Mouse (Mus musculus): ENCODE measurements around the gene Noxa1. TPM values are rescaled to one million over a fixed set of nuclear protein-coding genes. Genes with fewer than 3 reads are reported as not detected.

The Noxa1 gene
- total and polyA plus RNA-seq, 3 experiments = 5.0 to 6.4 (median 6.3) TPM

DNA sequence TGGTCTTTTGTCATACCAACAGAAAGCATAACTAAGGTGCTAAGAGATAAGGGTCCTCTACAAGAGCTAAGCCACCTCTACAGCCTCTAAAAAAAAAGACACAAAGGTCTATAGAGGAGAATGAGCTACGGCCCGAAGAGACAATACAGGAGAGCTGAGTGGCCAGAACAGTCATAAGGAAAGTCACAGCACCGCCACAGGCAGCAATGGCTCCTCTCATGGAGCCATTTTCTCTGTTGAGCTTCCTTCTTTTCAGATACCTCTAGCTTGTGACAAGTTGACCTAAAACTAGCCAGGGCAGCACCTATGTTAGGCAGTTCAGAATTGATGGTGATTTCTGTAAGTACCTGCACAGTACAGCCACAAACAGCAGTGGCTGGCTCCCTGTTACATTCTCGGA, 28.4 kb downstream of the Noxa1 start:
- H3K4me3 ChIP-seq (replicated peaks in 1 of 3; ENCODE audit: low read depth in 2 of 3, low read length in 2 of 3, poor library complexity in 1 of 3) = no peak overlapping the region
- no peaks in the 10 kb centered on the region for H3K9me3 ChIP-seq (replicated peaks; ENCODE audit: low read length)
- H3K27me3 ChIP-seq (replicated peaks) = no peaks in the 10 kb centered on the region
- in situ Hi-C loops (cut with MboI; ENCODE audit: low pct_ligation_motif_present, low pct_unique_long_range_greater_than_20kb, low sequenced_read_pairs) (no loop called here), dilution Hi-C loops (cut with MboI; ENCODE audit: extremely low pct_ligation_motif_present, extremely low pct_unique_long_range_greater_than_20kb, low sequenced_read_pairs) (no loop called here)
- peaks cover 3 to 21% of the 10 kb centered on the region in 2 experiments for H3K36me3 ChIP-seq (replicated peaks in 1 of 2; ENCODE audit: control insufficient read depth in 1 of 2, insufficient read depth in 1 of 2, low read length in 1 of 2)
- no peak overlapping the region for H3K27ac ChIP-seq (ENCODE audit: insufficient read depth, low read depth)
- peaks cover 2 to 16% of the 10 kb centered on the region in 2 experiments; a peak in 2 of 4 replicates for H3K4me1 ChIP-seq (ENCODE audit: control insufficient read depth in 1 of 2, insufficient read depth in 2 of 2)
- no peaks in the 10 kb centered on the region for H3K79me2 ChIP-seq (replicated peaks; ENCODE audit: control insufficient read depth, extremely low read depth, insufficient read depth, poor library complexity, severe bottlenecking)
- H3K9ac ChIP-seq (ENCODE audit: insufficient read depth, low read depth) = no peak overlapping the region
- DNase-seq (ENCODE audit: extremely low read depth) = peak; percentile 24
- TF ChIP-seq PAX5 (IDR thresholded peaks at IDR 0.05; ENCODE audit: low read length) (no peak), JUN (IDR thresholded peaks at IDR 0.05; ENCODE audit: insufficient read depth, low read depth, low read length) (0 out of 2 replicates have a peak, but pooled peaks have one; percentile 11), TBP (conservative IDR thresholded peaks at IDR 0.05; ENCODE audit: low read depth, low read length) (0 out of 2 replicates have a peak, but pooled peaks have one; percentile 54), IRF4 (IDR thresholded peaks at IDR 0.05; ENCODE audit: low read depth, low read length) (peak; percentile 81), EP300 (IDR thresholded peaks at IDR 0.05; ENCODE audit: low read length) (0 out of 2 replicates have a peak, but pooled peaks have one; percentile 20)
- H3K4me2 ChIP-seq (ENCODE audit: insufficient read depth, low read depth, poor library complexity, severe bottlenecking) = 0 out of 2 replicates have a peak overlapping the region, but pooled peaks have one; percentile 3

DNA sequence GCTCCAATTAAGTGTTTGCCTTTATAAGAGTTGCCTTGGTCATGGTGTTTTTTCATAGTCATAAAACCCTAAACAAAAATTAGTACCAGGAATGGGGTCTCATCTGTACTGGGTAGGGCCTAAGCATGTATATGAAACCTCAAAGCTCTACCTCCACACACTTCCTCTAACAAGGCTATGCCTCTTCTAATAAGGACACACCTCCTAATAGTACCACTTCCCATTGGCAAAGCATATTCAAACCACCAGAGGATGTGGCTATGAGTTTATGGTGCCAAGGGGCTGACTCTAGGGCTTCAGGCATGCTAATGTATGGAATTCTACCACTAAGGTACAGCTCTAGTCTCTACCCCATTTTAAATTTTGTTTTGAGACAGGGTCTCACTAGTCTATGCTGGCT, 29.4 kb downstream of the Noxa1 start:
- dilution Hi-C loops (cut with MboI; ENCODE audit: extremely low pct_ligation_motif_present, extremely low pct_unique_long_range_greater_than_20kb, low sequenced_read_pairs) (no loop called here), in situ Hi-C loops (cut with MboI; ENCODE audit: low pct_ligation_motif_present, low pct_unique_long_range_greater_than_20kb, low sequenced_read_pairs) (no loop called here)
- Histone ChIP-seq H3K9ac (ENCODE audit: insufficient read depth, low read depth) (no peak overlapping the region), H3K79me2 (replicated peaks; ENCODE audit: control insufficient read depth, extremely low read depth, insufficient read depth, poor library complexity, severe bottlenecking) (no peaks in the 10 kb centered on the region), H3K9me3 (replicated peaks; ENCODE audit: low read length) (no peaks in the 10 kb centered on the region), H3K36me3 (replicated peaks in 1 of 2; ENCODE audit: control insufficient read depth in 1 of 2, insufficient read depth in 1 of 2, low read length in 1 of 2) (peaks cover 9 to 31% of the 10 kb centered on the region in 2 experiments), H3K27me3 (replicated peaks) (no peaks in the 10 kb centered on the region), H3K4me2 (ENCODE audit: insufficient read depth, low read depth, poor library complexity, severe bottlenecking) (no peak overlapping the region), H3K4me3 (replicated peaks in 1 of 3; ENCODE audit: low read depth in 2 of 3, low read length in 2 of 3, poor library complexity in 1 of 3) (no peak overlapping the region), H3K27ac (ENCODE audit: insufficient read depth, low read depth) (no peak overlapping the region), H3K4me1 (ENCODE audit: control insufficient read depth in 1 of 2, insufficient read depth in 2 of 2) (peaks cover 2 to 16% of the 10 kb centered on the region in 2 experiments; a peak in 2 of 4 replicates)
- TF ChIP-seq CHD2 (IDR thresholded peaks at IDR 0.05; ENCODE audit: low read length) (no peak), MAFK (IDR thresholded peaks at IDR 0.05; ENCODE audit: insufficient replicate concordance, low read length) (no peak), USF1 (IDR thresholded peaks at IDR 0.05; ENCODE audit: low read depth, low read length) (no peak), PAX5 (IDR thresholded peaks at IDR 0.05; ENCODE audit: low read length) (no peak), USF2 (conservative IDR thresholded peaks at IDR 0.05; ENCODE audit: low read depth, low read length) (no peak), RCOR1 (conservative IDR thresholded peaks at IDR 0.05; ENCODE audit: low read depth, low read length) (no peak), JUN (IDR thresholded peaks at IDR 0.05; ENCODE audit: insufficient read depth, low read depth, low read length) (no peak), ZMIZ1 (IDR thresholded peaks at IDR 0.05; ENCODE audit: low read depth, low read length) (no peak), ETS1 (conservative IDR thresholded peaks at IDR 0.05; ENCODE audit: low read depth, low read length) (no peak), TBP (conservative IDR thresholded peaks at IDR 0.05; ENCODE audit: low read depth, low read length) (no peak), POLR2AphosphoS2 (IDR thresholded peaks at IDR 0.05; ENCODE audit: low read depth, low read length) (no peak), MAZ (IDR thresholded peaks at IDR 0.05; ENCODE audit: low read depth, low read length) (no peak), UBTF (IDR thresholded peaks at IDR 0.05; ENCODE audit: low read depth, low read length) (no peak), SIN3A (IDR thresholded peaks at IDR 0.05; ENCODE audit: low read length) (no peak)
- no peak for DNase-seq (ENCODE audit: extremely low read depth)

Measured in CH12.LX (cell line).